ENCODE assay signal across 16 mouse cellular contexts in genomic region chr8:15230217-15230616, GRCm38 (mm10).
DNase-seq lines count a peak whose midpoint lies in the region; ATAC-seq and TF ChIP-seq lines count a peak whose summit lies in the region.
"Had no signal": no experiment of that assay in that cellular context is flagged by ENCODE, and none has a peak within 500 bp of the region (broad histone marks: within the 10 kb centered on the region; RNA-seq: fewer than 3 reads in every experiment).

No protein-coding gene starts in this region.

- no peak for TF ChIP-seq POLR2A in cortical plate, adult 2 months (IDR thresholded peaks at IDR 0.05; ENCODE audit: extremely low read depth, insufficient read depth, low read length)

- H3K27me3 ChIP-seq in heart, embryonic 15.5 days: no peaks in the 10 kb centered on the region
- H3K27me3 ChIP-seq in lung, postnatal 0 days (replicated peaks; ENCODE audit: insufficient read depth, low read length): no peaks in the 10 kb centered on the region
- H3K27me3 ChIP-seq in forebrain, embryonic 13.5 days: no peaks in the 10 kb centered on the region
- H3K27me3 ChIP-seq: embryonic facial prominence, embryonic 15.5 days; forebrain, embryonic 12.5 days; hindbrain, embryonic 15.5 days; liver, embryonic 12.5 days; neural tube, embryonic 13.5 days had no signal

- no peaks in the 10 kb centered on the region for H3K9me3 ChIP-seq in heart, embryonic 15.5 days (replicated peaks)
- no peaks in the 10 kb centered on the region for H3K9me3 ChIP-seq in lung, postnatal 0 days (ENCODE audit: low read length)
- H3K9me3 ChIP-seq in forebrain, embryonic 13.5 days (replicated peaks): no peaks in the 10 kb centered on the region
- H3K9me3 ChIP-seq: embryonic facial prominence, embryonic 15.5 days; forebrain, embryonic 12.5 days; hindbrain, embryonic 15.5 days; liver, embryonic 12.5 days; neural tube, embryonic 13.5 days had no signal

- H3K4me1 ChIP-seq in cortical plate, adult 2 months (ENCODE audit: control insufficient read depth, insufficient read depth, low read length): peaks cover 7% of the 10 kb centered on the region; the same call in 1 of the 2 replicates
- peaks cover 11% of the 10 kb centered on the region; the same call in 1 of the 2 replicates for H3K4me1 ChIP-seq in heart, embryonic 15.5 days (replicated peaks)
- no peaks in the 10 kb centered on the region for H3K4me1 ChIP-seq in lung, postnatal 0 days (ENCODE audit: insufficient read depth, low read depth, low read length)
- no peaks in the 10 kb centered on the region for H3K4me1 ChIP-seq in forebrain, embryonic 13.5 days
- H3K4me1 ChIP-seq: embryonic facial prominence, embryonic 15.5 days; forebrain, embryonic 12.5 days; hindbrain, embryonic 15.5 days; liver, embryonic 12.5 days; neural tube, embryonic 13.5 days had no signal

- 0 out of 2 replicates have a peak overlapping the region, but pooled peaks have one; percentile 14 for H3K27ac ChIP-seq in cortical plate, adult 2 months (ENCODE audit: insufficient read depth, low read length)
- peak overlapping the region; percentile 37; the same call in 1 of the 2 replicates for H3K27ac ChIP-seq in heart, embryonic 15.5 days
- H3K27ac ChIP-seq in lung, postnatal 0 days (ENCODE audit: low read length): no peak overlapping the region
- no peak overlapping the region for H3K27ac ChIP-seq in forebrain, embryonic 13.5 days
- H3K27ac ChIP-seq: embryonic facial prominence, embryonic 15.5 days; forebrain, embryonic 12.5 days; hindbrain, embryonic 15.5 days; liver, embryonic 12.5 days; neural tube, embryonic 13.5 days had no signal

- H3K36me3 ChIP-seq in heart, embryonic 15.5 days: no peaks in the 10 kb centered on the region
- H3K36me3 ChIP-seq in lung, postnatal 0 days (ENCODE audit: insufficient read depth, low read length): no peaks in the 10 kb centered on the region
- H3K36me3 ChIP-seq in forebrain, embryonic 13.5 days (ENCODE audit: poor library complexity, severe bottlenecking): no peaks in the 10 kb centered on the region
- H3K36me3 ChIP-seq: embryonic facial prominence, embryonic 15.5 days; forebrain, embryonic 12.5 days; hindbrain, embryonic 15.5 days; liver, embryonic 12.5 days; neural tube, embryonic 13.5 days had no signal

- no peak overlapping the region for H3K4me2 ChIP-seq in heart, embryonic 15.5 days
- H3K4me2 ChIP-seq in lung, postnatal 0 days (replicated peaks; ENCODE audit: low read depth, low read length): no peak overlapping the region
- no peak overlapping the region for H3K4me2 ChIP-seq in forebrain, embryonic 13.5 days
- H3K4me2 ChIP-seq: embryonic facial prominence, embryonic 15.5 days; forebrain, embryonic 12.5 days; hindbrain, embryonic 15.5 days; liver, embryonic 12.5 days; neural tube, embryonic 13.5 days had no signal

- H3K4me3 ChIP-seq in cortical plate, adult 2 months (ENCODE audit: insufficient read depth, low read length): no peak overlapping the region
- H3K4me3 ChIP-seq in heart, embryonic 15.5 days: no peak overlapping the region
- no peak overlapping the region for H3K4me3 ChIP-seq in lung, postnatal 0 days (ENCODE audit: low read depth, low read length)
- no peak overlapping the region for H3K4me3 ChIP-seq in forebrain, embryonic 13.5 days
- H3K4me3 ChIP-seq: embryonic facial prominence, embryonic 15.5 days; forebrain, embryonic 12.5 days; hindbrain, embryonic 15.5 days; liver, embryonic 12.5 days; neural tube, embryonic 13.5 days had no signal

- no peak overlapping the region for H3K9ac ChIP-seq in heart, embryonic 15.5 days
- no peak overlapping the region for H3K9ac ChIP-seq in lung, postnatal 0 days (replicated peaks; ENCODE audit: low read depth)
- no peak overlapping the region for H3K9ac ChIP-seq in forebrain, embryonic 13.5 days
- H3K9ac ChIP-seq: embryonic facial prominence, embryonic 15.5 days; forebrain, embryonic 12.5 days; hindbrain, embryonic 15.5 days; liver, embryonic 12.5 days; neural tube, embryonic 13.5 days had no signal

- 20% methylated on average over 2 of the region's 2 CpGs for WGBS in heart, embryonic 15.5 days
- 43% methylated on average over 2 of the region's 2 CpGs for WGBS in lung, postnatal 0 days
- WGBS in forebrain, embryonic 13.5 days: 92% methylated on average over 2 of the region's 2 CpGs

- no peak for TF ChIP-seq EP300 in lung, postnatal 0 days (IDR thresholded peaks at IDR 0.05)

- peak; percentile 16 for DNase-seq in layer of hippocampus, adult 9-11 months
- DNase-seq in layer of hippocampus, postnatal 36 days: no peak
- no peak for DNase-seq in lung, postnatal 0 days (ENCODE audit: low spot score)
- no peak for DNase-seq in ovary, postnatal 14 days (ENCODE audit: low spot score)
- DNase-seq in spleen, postnatal 10 days (ENCODE audit: low spot score in 2 of 2): no peak
- DNase-seq: cerebellum, adult 11 months; kidney, adult 18-20 months; thymus, postnatal 14 days had no signal

- no peak for TF ChIP-seq CTCF in cortical plate, adult 2 months (IDR thresholded peaks at IDR 0.05; ENCODE audit: extremely low read depth, insufficient read depth, low read length)
- no peak for TF ChIP-seq CTCF in lung, postnatal 0 days (IDR thresholded peaks at IDR 0.05)

- ATAC-seq in heart, embryonic 15.5 days (replicated peaks; ENCODE audit: insufficient number of reproducible peaks, insufficient read depth, low FRiP score, low read depth): no peak; the same call in 1 of the 2 replicates
- peak; percentile 17; the same call in 1 of the 2 replicates for ATAC-seq in lung, postnatal 0 days
- no peak for ATAC-seq in forebrain, embryonic 13.5 days
- ATAC-seq: liver, embryonic 12.5 days had no signal

Comparison
In these comparisons a context has a peak if more than half of its experiments do, and no peak if none do; other contexts are left out.
1. H3K27ac ChIP-seq: peak in cortical plate, adult 2 months (single experiment) and heart, embryonic 15.5 days (single experiment); none in lung, postnatal 0 days (single experiment) and forebrain, embryonic 13.5 days (single experiment).